Mouse (Mus musculus): ENCODE measurements around the gene Tfpi. TPM values are rescaled to one million over a fixed set of nuclear protein-coding genes. Genes with fewer than 3 reads are reported as not detected.

Tfpi gene
- polyA plus RNA-seq, 1 experiment from 2014 or later, result 17.2 TPM

DNA sequence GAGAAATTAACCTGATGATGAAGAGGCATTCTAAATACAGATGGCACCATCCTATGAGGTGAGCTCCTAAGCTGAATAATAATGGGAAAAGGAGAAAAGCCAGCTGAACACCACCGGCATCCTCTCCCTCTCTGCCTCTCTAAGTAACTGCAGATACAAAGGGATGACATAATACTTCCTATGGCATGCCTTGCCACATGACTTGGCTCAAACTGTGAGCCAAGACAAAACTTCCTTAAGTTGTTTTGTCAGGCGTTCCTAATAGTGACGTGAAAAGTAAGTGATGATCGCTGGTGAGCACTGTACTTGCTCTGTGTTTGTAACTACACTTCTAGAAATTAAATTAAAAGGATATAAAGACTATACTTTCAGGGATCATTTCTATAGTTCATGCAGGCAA lies 27.7 kb upstream of the Tfpi start:
- no peaks in the 10 kb centered on the region for H3K4me1 ChIP-seq (replicated peaks)

GRCm38 (mm10) chr2:84498921-84499320 lies 22.3 kb upstream of the Tfpi start:
- WGBS, result 83% methylated on average over 3 of the region's 3 CpGs
- Histone ChIP-seq H3K4me3 (no peak overlapping the region), H3K9ac (no peak overlapping the region), H3K9me3 (no peaks in the 10 kb centered on the region), H3K4me2 (no peak overlapping the region), H3K27ac (replicated peaks) (no peak overlapping the region), H3K27me3 (no peaks in the 10 kb centered on the region), H3K4me1 (replicated peaks) (no peaks in the 10 kb centered on the region), H3K36me3 (no peaks in the 10 kb centered on the region)
- ATAC-seq (ENCODE audit: low FRiP score, low read depth), result no peak

More for the DNA sequence above, 27.7 kb upstream of the Tfpi start:
- H3K9ac ChIP-seq, result no peak overlapping the region
- H3K9me3 ChIP-seq, result no peaks in the 10 kb centered on the region
- no peak overlapping the region for H3K4me2 ChIP-seq
- 68% methylated on average over 4 of the region's 4 CpGs for WGBS
- H3K4me3 ChIP-seq, result no peak overlapping the region
- ATAC-seq (ENCODE audit: low FRiP score, low read depth), result no peak
- no peaks in the 10 kb centered on the region for H3K27me3 ChIP-seq
- no peak overlapping the region for H3K27ac ChIP-seq (replicated peaks)
- H3K36me3 ChIP-seq, result no peaks in the 10 kb centered on the region

GRCm38 (mm10) chr2:84495108-84495507 lies 18.5 kb upstream of the Tfpi start:
- H3K27ac ChIP-seq (replicated peaks), result no peak overlapping the region
- ATAC-seq (ENCODE audit: low FRiP score, low read depth), result no peak
- WGBS, result 82% methylated on average over 3 of the region's 3 CpGs

DNA sequence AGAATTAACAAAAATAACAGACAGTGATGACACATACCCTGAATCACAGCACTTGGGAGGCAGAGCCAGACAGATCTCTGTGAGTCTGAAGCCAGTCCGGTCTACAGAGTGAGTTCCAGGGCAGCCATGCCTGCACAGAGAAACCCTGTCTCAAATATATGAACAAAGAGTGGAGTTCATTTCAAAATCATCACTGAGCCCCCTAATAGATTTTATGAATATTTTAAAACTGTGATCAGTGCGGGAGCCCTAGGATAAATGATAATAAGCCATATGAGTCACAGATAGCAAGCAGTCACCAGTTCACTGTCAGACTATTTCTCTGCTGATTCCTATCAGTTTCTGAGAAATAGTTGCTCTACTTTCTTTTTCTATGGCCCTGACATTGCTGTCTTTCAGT lies 17.1 kb upstream of the Tfpi start:
- no peaks in the 10 kb centered on the region for H3K36me3 ChIP-seq
- no peaks in the 10 kb centered on the region for H3K4me1 ChIP-seq (replicated peaks)
- WGBS, result 95% methylated on average over 2 of the region's 2 CpGs
- H3K9ac ChIP-seq, result no peak overlapping the region
- H3K4me2 ChIP-seq, result no peak overlapping the region
- no peaks in the 10 kb centered on the region for H3K9me3 ChIP-seq
- H3K4me3 ChIP-seq, result no peak overlapping the region
- H3K27ac ChIP-seq (replicated peaks), result no peak overlapping the region
- no peaks in the 10 kb centered on the region for H3K27me3 ChIP-seq
- no peak for ATAC-seq (ENCODE audit: low FRiP score, low read depth)

More at GRCm38 (mm10) chr2:84495108-84495507, 18.5 kb upstream of the Tfpi start:
- H3K4me1 ChIP-seq (replicated peaks), result no peaks in the 10 kb centered on the region
- no peak overlapping the region for H3K4me3 ChIP-seq
- H3K36me3 ChIP-seq, result no peaks in the 10 kb centered on the region
- no peak overlapping the region for H3K4me2 ChIP-seq
- H3K9ac ChIP-seq, result no peak overlapping the region
- H3K27me3 ChIP-seq, result no peaks in the 10 kb centered on the region
- H3K9me3 ChIP-seq, result no peaks in the 10 kb centered on the region

DNA sequence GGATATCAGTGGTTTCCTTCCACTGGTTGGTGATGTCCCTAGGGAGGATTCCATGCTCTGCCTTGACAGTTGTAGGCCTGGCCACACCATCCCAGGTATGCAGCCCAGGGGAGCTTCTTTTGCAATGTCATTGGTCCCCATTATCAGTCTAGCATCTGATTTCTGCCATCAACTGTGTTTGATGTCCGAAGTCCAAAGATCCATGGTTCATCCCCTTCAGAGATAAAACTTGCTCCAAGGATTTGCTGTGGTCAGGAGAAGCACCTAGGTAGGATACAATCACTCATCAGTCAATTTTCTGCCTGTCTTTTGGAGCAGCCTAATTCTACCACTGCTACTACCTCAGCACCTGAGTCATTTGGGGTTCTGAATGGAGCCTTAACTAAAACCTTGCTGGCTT lies 15.1 kb upstream of the Tfpi start:
- Histone ChIP-seq H3K27ac (replicated peaks) (no peak overlapping the region), H3K4me3 (no peak overlapping the region), H3K4me2 (no peak overlapping the region), H3K36me3 (no peaks in the 10 kb centered on the region), H3K27me3 (no peaks in the 10 kb centered on the region), H3K9ac (no peak overlapping the region), H3K9me3 (no peaks in the 10 kb centered on the region), H3K4me1 (replicated peaks) (no peaks in the 10 kb centered on the region)
- WGBS, result 91% methylated on average over 1 of the region's 1 CpGs
- ATAC-seq (ENCODE audit: low FRiP score, low read depth), result no peak

GRCm38 (mm10) chr2:84487705-84488291 lies 11.2 kb upstream of the Tfpi start:
- Histone ChIP-seq H3K27ac (replicated peaks) (no peak overlapping the region), H3K27me3 (no peaks in the 10 kb centered on the region), H3K36me3 (no peaks in the 10 kb centered on the region), H3K9me3 (no peaks in the 10 kb centered on the region), H3K4me2 (no peak overlapping the region), H3K4me3 (no peak overlapping the region), H3K4me1 (replicated peaks) (no peaks in the 10 kb centered on the region), H3K9ac (no peak overlapping the region)
- ATAC-seq (ENCODE audit: low FRiP score, low read depth), result no peak
- 73% methylated on average over 9 of the region's 9 CpGs for WGBS

GRCm38 (mm10) chr2:84481863-84482262 lies 5.3 kb upstream of the Tfpi start:
- Histone ChIP-seq H3K4me1 (replicated peaks) (no peaks in the 10 kb centered on the region), H3K27me3 (no peaks in the 10 kb centered on the region), H3K4me2 (peak overlapping the region; percentile 35), H3K36me3 (no peaks in the 10 kb centered on the region), H3K9ac (no peak overlapping the region), H3K4me3 (no peak overlapping the region), H3K27ac (replicated peaks) (no peak overlapping the region), H3K9me3 (no peaks in the 10 kb centered on the region)
- peak; percentile 84 for ATAC-seq (ENCODE audit: low FRiP score, low read depth)
- 48% methylated on average over 7 of the region's 7 CpGs for WGBS

DNA sequence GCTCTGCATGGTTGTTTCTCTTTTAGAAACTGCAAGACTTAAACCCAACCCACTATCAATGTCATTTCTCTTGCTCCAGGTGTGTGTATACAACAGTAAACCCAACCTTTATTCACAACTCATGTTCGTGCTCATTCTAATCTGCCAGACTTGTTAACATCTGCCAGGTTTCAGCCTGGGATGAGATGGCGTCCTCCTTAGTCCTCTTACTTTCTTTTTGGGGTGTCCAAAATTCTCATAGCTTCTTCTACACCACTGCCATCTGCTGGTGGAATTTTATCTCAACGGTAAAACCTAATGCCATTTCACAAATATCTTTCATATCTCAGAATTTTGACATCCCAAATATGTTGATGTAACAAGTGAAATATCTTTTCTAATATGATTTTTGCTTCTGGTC lies 2.5 kb upstream of the Tfpi start:
- no peak overlapping the region for H3K4me3 ChIP-seq
- no peak overlapping the region for H3K9ac ChIP-seq
- H3K27me3 ChIP-seq, result no peaks in the 10 kb centered on the region
- no peaks in the 10 kb centered on the region for H3K9me3 ChIP-seq
- WGBS, result 36% methylated on average over 3 of the region's 3 CpGs
- no peak for ATAC-seq (ENCODE audit: low FRiP score, low read depth)
- H3K4me1 ChIP-seq (replicated peaks), result no peaks in the 10 kb centered on the region
- no peak overlapping the region for H3K4me2 ChIP-seq
- no peak overlapping the region for H3K27ac ChIP-seq (replicated peaks)
- H3K36me3 ChIP-seq, result no peaks in the 10 kb centered on the region

GRCm38 (mm10) chr2:84477759-84478158 lies 1.2 kb upstream of the Tfpi start:
- no peak overlapping the region for H3K4me3 ChIP-seq
- no peak for ATAC-seq (ENCODE audit: low FRiP score, low read depth)
- 93% methylated on average over 6 of the region's 6 CpGs for WGBS
- H3K27ac ChIP-seq (replicated peaks), result no peak overlapping the region
- no peaks in the 10 kb centered on the region for H3K9me3 ChIP-seq
- H3K36me3 ChIP-seq, result no peaks in the 10 kb centered on the region
- no peaks in the 10 kb centered on the region for H3K27me3 ChIP-seq
- no peaks in the 10 kb centered on the region for H3K4me1 ChIP-seq (replicated peaks)
- H3K4me2 ChIP-seq, result no peak overlapping the region
- no peak overlapping the region for H3K9ac ChIP-seq

- Histone ChIP-seq H3K27ac (replicated peaks) (no peak overlapping the region), H3K9ac (no peak overlapping the region), H3K9me3 (no peaks in the 10 kb centered on the region), H3K4me2 (peak overlapping the region; percentile 24), H3K27me3 (no peaks in the 10 kb centered on the region), H3K4me1 (replicated peaks) (no peaks in the 10 kb centered on the region), H3K36me3 (no peaks in the 10 kb centered on the region), H3K4me3 (0 out of 2 replicates have a peak overlapping the region, but pooled peaks have one; percentile 3)
- 89% methylated on average over 2 of the region's 3 CpGs for WGBS
- ATAC-seq (ENCODE audit: low FRiP score, low read depth), result no peak
Measured at GRCm38 (mm10) chr2:84476131-84476530, 444 bp downstream of the Tfpi start.

DNA sequence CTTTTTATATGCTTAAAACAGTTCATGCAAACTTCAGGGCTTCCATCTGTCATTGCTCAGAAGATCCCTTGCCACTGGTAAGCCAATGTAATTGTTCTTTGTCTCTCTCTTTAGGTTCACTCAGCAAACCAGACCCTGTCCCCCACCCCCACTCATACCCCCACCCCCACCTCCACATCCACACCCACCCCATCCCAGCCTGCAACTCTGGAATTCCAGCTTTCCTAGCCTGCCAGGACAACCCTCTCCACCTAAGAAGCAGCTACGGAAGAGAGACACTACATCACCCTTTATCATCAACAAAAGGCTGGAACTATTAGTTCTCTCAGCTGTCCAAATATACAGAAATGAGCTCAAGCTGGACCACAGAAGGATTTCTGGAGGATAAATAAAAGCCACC lies 974 bp downstream of the Tfpi start:
- Histone ChIP-seq H3K4me2 (peak overlapping the region; percentile 24), H3K4me1 (replicated peaks) (no peaks in the 10 kb centered on the region), H3K4me3 (no peak overlapping the region), H3K27ac (replicated peaks) (no peak overlapping the region), H3K36me3 (no peaks in the 10 kb centered on the region), H3K27me3 (no peaks in the 10 kb centered on the region), H3K9ac (no peak overlapping the region), H3K9me3 (no peaks in the 10 kb centered on the region)
- 54% methylated on average over 1 of the region's 1 CpGs for WGBS
- no peak for ATAC-seq (ENCODE audit: low FRiP score, low read depth)

DNA sequence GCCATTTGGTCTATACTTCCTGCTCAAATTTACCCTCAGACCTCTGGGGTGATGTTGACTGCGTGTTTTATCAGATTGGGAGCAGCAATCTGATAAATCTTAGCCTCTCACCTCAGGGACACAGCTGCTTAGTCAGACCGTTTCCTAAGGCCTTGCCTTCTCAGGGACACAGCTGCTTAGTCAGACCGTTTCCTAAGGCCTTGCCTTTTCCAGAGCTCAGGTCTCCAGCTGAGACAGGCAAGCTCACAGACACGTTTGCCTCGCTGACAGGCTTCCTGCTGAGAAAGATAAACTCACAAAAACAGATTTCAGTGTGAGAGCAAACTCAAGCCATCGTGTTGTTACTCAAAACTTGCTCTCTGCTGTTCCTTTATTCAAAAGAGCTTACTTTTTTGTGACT lies 1.9 kb downstream of the Tfpi start:
- no peak for ATAC-seq (ENCODE audit: low FRiP score, low read depth)
- Histone ChIP-seq H3K4me3 (no peak overlapping the region), H3K36me3 (no peaks in the 10 kb centered on the region), H3K4me2 (no peak overlapping the region), H3K9ac (no peak overlapping the region), H3K27me3 (no peaks in the 10 kb centered on the region), H3K4me1 (replicated peaks) (no peaks in the 10 kb centered on the region), H3K27ac (replicated peaks) (no peak overlapping the region), H3K9me3 (no peaks in the 10 kb centered on the region)
- WGBS, result 13% methylated on average over 6 of the region's 6 CpGs

DNA sequence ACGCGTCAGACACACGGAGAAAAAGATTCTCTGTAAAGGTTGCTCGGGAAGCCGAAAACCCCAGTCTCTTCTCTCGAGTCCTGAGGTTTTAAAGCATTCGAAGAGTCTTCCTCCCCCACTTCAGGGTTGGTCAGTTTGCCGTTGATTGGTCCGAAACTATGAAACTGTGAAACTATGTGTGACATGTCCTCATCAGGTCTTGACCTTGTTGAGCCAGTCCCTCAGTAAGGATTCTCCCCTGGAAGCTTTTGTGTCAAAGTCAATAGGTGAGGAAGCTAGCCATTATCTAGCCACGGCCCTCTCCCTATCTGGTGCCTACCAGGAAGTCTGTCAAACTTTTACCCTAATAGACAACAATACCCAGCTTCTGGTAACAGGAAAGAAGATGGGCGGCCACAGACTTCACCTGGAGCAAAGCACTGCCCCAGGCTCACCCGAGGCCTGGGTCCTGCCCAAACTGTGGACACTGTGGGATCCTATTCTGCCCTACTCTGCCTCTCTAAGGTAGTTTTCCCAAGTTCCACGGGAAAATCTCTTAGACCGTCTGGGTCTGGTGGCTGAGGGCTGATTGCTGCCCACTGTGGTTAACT lies 2.5 kb downstream of the Tfpi start:
- Histone ChIP-seq H3K9me3 (no peaks in the 10 kb centered on the region), H3K27ac (replicated peaks) (no peak overlapping the region), H3K4me3 (no peak overlapping the region), H3K4me1 (replicated peaks) (no peaks in the 10 kb centered on the region), H3K9ac (no peak overlapping the region), H3K36me3 (no peaks in the 10 kb centered on the region), H3K4me2 (no peak overlapping the region), H3K27me3 (no peaks in the 10 kb centered on the region)
- 81% methylated on average over 14 of the region's 14 CpGs for WGBS
- no peak for ATAC-seq (ENCODE audit: low FRiP score, low read depth)
